Mouse (Mus musculus) natural killer cell, adult 2 months (primary cell): Measurements from ENCODE around the gene Cpsf6.

ENCODE experiments used
- DNase-seq, 2 experiments: peaks; one replicate each; pipeline ENCODE4 v3.0.0; 2022; ENCODE audit warnings: low spot score in 2 of 2

Gene Cpsf6

GRCm38 (mm10) chr10:117330521-117330920 is 49.3 kb downstream of the Cpsf6 start:
- peak in 1 of 2 experiments; percentile 14 for DNase-seq

GRCm38 (mm10) chr10:117323782-117324181 is 56.0 kb downstream of the Cpsf6 start:
- DNase-seq, result peak in 1 of 2 experiments; percentile 27

GRCm38 (mm10) chr10:117322630-117323029 is 57.2 kb downstream of the Cpsf6 start:
- no peak for DNase-seq

- DNase-seq, result no peak
These were observed 59.2 kb downstream of the Cpsf6 start for GRCm38 (mm10) chr10:117320571-117320981.

- DNase-seq, result no peak
These were observed 63.4 kb downstream of the Cpsf6 start for GRCm38 (mm10) chr10:117316391-117316790.

GRCm38 (mm10) chr10:117313133-117313532 is 66.7 kb downstream of the Cpsf6 start:
- DNase-seq, result no peak

GRCm38 (mm10) chr10:117312168-117312567 is 67.6 kb downstream of the Cpsf6 start:
- DNase-seq, result no peak

- DNase-seq, result no peak
These were observed 75.4 kb downstream of the Cpsf6 start for GRCm38 (mm10) chr10:117304371-117304770.

GRCm38 (mm10) chr10:117301688-117302087 is 78.1 kb downstream of the Cpsf6 start:
- DNase-seq, result no peak

- DNase-seq, result no peak
These were observed 79.8 kb downstream of the Cpsf6 start for GRCm38 (mm10) chr10:117299901-117300520.

GRCm38 (mm10) chr10:117299106-117299505 is 80.7 kb downstream of the Cpsf6 start:
- DNase-seq, result no peak

GRCm38 (mm10) chr10:117298336-117298735 is 81.5 kb downstream of the Cpsf6 start:
- DNase-seq, result no peak
